Mouse (Mus musculus): Measurements from ENCODE around the gene Kcnip3. TPM values are rescaled to one million over a fixed set of nuclear protein-coding genes. Genes with fewer than 3 reads are reported as not detected.

Kcnip3 gene
- polyA plus RNA-seq, 1 experiment from 2014 or later = 4.0 TPM

DNA sequence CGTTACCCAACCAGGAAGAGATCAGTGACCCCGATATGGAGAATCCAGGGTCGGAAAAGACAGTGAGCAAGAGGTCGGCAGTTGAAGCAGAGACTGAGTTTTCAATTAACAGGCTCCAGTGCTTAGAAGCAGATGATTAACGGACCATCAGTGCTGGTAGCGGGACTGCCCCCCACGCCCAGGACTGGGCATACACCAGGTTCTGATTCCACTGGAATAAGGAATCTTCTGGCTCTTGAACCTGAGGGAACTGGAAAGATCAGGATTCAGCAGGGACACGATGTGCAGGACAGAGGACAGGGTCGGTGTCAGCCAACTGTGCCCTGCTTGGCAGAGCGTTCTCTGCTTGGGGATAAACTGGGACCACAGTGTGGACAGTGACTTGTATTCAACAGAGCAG, 106.1 kb downstream of the Kcnip3 start:
- Histone ChIP-seq H3K9me3 (no peaks in the 10 kb centered on the region), H3K9ac (no peak overlapping the region), H3K4me1 (replicated peaks) (no peaks in the 10 kb centered on the region), H3K27me3 (replicated peaks) (0 out of 2 replicates have a peak, but pooled peaks cover 3% of the 10 kb centered on the region), H3K4me2 (replicated peaks) (no peak overlapping the region), H3K36me3 (no peaks in the 10 kb centered on the region), H3K27ac (no peak overlapping the region), H3K4me3 (replicated peaks) (no peak overlapping the region)
- WGBS = 54% methylated on average over 10 of the region's 10 CpGs
- no peak for ATAC-seq

DNA sequence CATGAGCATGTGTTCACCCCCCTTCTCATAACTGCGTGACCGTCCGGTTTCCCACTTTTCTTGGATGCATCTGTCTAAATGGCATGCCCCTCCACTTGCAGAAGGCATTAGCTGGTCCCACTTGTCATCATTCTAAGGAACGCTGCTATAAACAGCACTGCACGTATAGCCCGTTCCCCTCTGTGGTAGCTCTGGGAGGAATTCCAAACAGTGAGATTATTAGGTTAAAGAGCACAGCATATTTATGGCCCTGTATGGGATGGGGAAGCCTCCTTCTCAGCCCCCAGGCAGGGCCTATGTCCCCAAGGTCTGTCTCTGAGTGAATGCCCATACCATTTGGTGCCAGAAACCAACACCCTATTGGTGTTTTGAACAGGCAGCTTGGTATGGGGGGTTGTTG, 110.8 kb downstream of the Kcnip3 start:
- ATAC-seq = no peak
- no peaks in the 10 kb centered on the region for H3K4me1 ChIP-seq (replicated peaks)
- H3K36me3 ChIP-seq = no peaks in the 10 kb centered on the region
- H3K4me3 ChIP-seq (replicated peaks) = no peak overlapping the region
- no peaks in the 10 kb centered on the region for H3K9me3 ChIP-seq
- 0 out of 2 replicates have a peak, but pooled peaks cover 3% of the 10 kb centered on the region for H3K27me3 ChIP-seq (replicated peaks)
- 59% methylated on average over 6 of the region's 6 CpGs for WGBS
- no peak overlapping the region for H3K4me2 ChIP-seq (replicated peaks)
- no peak overlapping the region for H3K27ac ChIP-seq
- H3K9ac ChIP-seq = no peak overlapping the region

Other genes starting within 250 kb of the Kcnip3 start
- 4.5 and 5.2 TPM in 2 replicates for gene Dusp2, start 185.9 kb downstream of the Kcnip3 start, polyA plus RNA-seq (2015; fragmentation: Nextera tagmentation; extraction: Ambion mirVana)
- gene Astl, start 183.5 kb downstream of the Kcnip3 start, polyA plus RNA-seq (2015; fragmentation: Nextera tagmentation; extraction: Ambion mirVana) = not detected in 2 replicates
- 1.3 and 1.7 TPM in 2 replicates for gene Adra2b, start 158.9 kb downstream of the Kcnip3 start, polyA plus RNA-seq (2015; fragmentation: Nextera tagmentation; extraction: Ambion mirVana)
- 0.15 and 0.16 TPM in 2 replicates for gene Gpat2, start 96.9 kb downstream of the Kcnip3 start, polyA plus RNA-seq (2015; fragmentation: Nextera tagmentation; extraction: Ambion mirVana)
- gene Fahd2a, start 77.5 kb downstream of the Kcnip3 start, polyA plus RNA-seq (2015; fragmentation: Nextera tagmentation; extraction: Ambion mirVana) = 19.0 and 23.0 TPM in 2 replicates
- gene Prom2, start 19.4 kb upstream of the Kcnip3 start, polyA plus RNA-seq (2015; fragmentation: Nextera tagmentation; extraction: Ambion mirVana) = 0.63 and 0.65 TPM in 2 replicates
- 3.5 and 3.6 TPM in 2 replicates for gene Zfp661, start 65.0 kb upstream of the Kcnip3 start, polyA plus RNA-seq (2015; fragmentation: Nextera tagmentation; extraction: Ambion mirVana)
- gene Mrps5, start 65.1 kb upstream of the Kcnip3 start, polyA plus RNA-seq (2015; fragmentation: Nextera tagmentation; extraction: Ambion mirVana) = 155 and 165 TPM in 2 replicates
- 0.93 and 1.5 TPM in 2 replicates for gene Mal, start 134.6 kb upstream of the Kcnip3 start, polyA plus RNA-seq (2015; fragmentation: Nextera tagmentation; extraction: Ambion mirVana)
- 21.4 and 25.4 TPM in 2 replicates for gene Mall, start 207.8 kb upstream of the Kcnip3 start, polyA plus RNA-seq (2015; fragmentation: Nextera tagmentation; extraction: Ambion mirVana)